Mouse (Mus musculus): Measurements from ENCODE around the gene Mcee. TPM values are rescaled to one million over a fixed set of nuclear protein-coding genes. Genes with fewer than 3 reads are reported as not detected.

The Mcee gene
- total RNA-seq (2023) = 32.2 and 36.3 TPM in 2 replicates

DNA sequence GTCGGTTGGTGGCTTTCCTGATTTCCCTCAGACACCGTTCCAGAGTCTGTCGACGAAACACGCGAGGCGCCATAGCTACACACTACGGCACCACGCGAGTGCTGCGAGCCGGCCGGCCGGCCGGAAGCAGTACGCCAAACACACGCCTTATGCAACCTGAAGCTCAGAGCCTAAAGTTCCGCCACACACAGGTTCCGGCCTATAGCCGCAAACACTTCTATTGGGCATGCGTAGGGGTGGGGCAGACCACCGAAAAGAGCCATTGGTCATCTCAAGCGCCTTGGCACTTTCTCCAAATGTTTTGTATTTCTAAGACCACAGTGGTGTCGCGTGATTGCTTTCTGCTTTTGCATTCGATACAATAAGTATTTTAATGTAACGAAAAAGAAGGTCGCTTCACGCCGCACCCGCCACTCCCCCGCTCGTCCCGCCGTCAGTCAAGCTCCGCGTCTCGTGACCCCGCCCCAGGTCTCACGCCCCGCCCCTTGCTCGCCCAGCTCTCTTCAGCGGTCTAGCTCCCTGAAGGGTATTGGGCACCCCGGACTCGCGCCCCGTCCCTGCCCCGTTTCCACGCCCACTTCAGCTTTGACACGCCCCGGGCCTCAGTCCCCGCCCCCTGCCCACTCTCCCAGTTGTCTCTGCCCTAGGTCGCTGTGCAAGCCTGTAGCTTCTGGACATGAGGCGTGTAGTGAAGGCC lies at the start of gene Mcee, which contains the start of gene Mphosph10:
Mcee (plus strand) TSS at position 486 of the 697 bp plus-strand sequence.
Mphosph10 (minus strand) TSS at position 147 of the 697 bp plus-strand sequence.

GRCm38 (mm10) chr7:64373830-64374562 lies 18.4 kb upstream of the Mcee start, which contains the start of gene Fan1:
Fan1 (minus strand) TSS chr7:64374095.

Other genes with a start within 250 kb of the Mcee start
- not detected in 2 replicates for gene Trpm1, start 238.8 kb upstream of the Mcee start, total RNA-seq (2023)
- 21.4 and 28.2 TPM in 2 replicates for gene Mtmr10, start 105.0 kb upstream of the Mcee start, total RNA-seq (2023)
- 2.2 and 2.9 TPM in 2 replicates for gene Fan1, start 18.5 kb upstream of the Mcee start, total RNA-seq (2023)
- 24.8 and 33.9 TPM in 2 replicates for gene Mphosph10, start 339 bp upstream of the Mcee start, total RNA-seq (2023)
- gene Apba2, start 109.1 kb downstream of the Mcee start, total RNA-seq (2023) = not detected in 2 replicates

Data from neutrophil, adult 65 days (primary cell).